9 mouse cellular contexts compared by ENCODE assay signal in genomic region chr17:27317576-27318277, GRCm38 (mm10).
A peak's percentile ranks its signal among the peaks of the same experiment; 100 is the strongest.
DNase-seq lines count a peak whose midpoint lies in the region; ATAC-seq and TF ChIP-seq lines count a peak whose summit lies in the region.
"Had no signal": no experiment of that assay in that cellular context is flagged by ENCODE, and none has a peak within 500 bp of the region (broad histone marks: within the 10 kb centered on the region; RNA-seq: fewer than 3 reads in every experiment).

No protein-coding gene starts in this region.

- H3K4me1 ChIP-seq in hindbrain, embryonic 10.5 days (replicated peaks), result peaks cover 52% of the 10 kb centered on the region
- no peaks in the 10 kb centered on the region; the same call in none of the 2 replicates for H3K4me1 ChIP-seq in hindbrain, embryonic 11.5 days (replicated peaks; ENCODE audit: control insufficient read depth, insufficient read depth, low read length)
- H3K4me1 ChIP-seq in embryonic facial prominence, embryonic 14.5 days (ENCODE audit: control insufficient read depth, insufficient read depth, low read length), result peaks cover 12% of the 10 kb centered on the region
- H3K4me1 ChIP-seq in midbrain, embryonic 14.5 days (ENCODE audit: control insufficient read depth, insufficient read depth, low read length), result peaks cover 13% of the 10 kb centered on the region
- peaks cover 6% of the 10 kb centered on the region for H3K4me1 ChIP-seq in thymus, adult 2 months (replicated peaks; ENCODE audit: control insufficient read depth, insufficient read depth, low read length)

- H3K36me3 ChIP-seq in hindbrain, embryonic 10.5 days, result no peaks in the 10 kb centered on the region
- H3K36me3 ChIP-seq in hindbrain, embryonic 11.5 days (ENCODE audit: control insufficient read depth, insufficient read depth, low read length), result no peaks in the 10 kb centered on the region
- no peaks in the 10 kb centered on the region for H3K36me3 ChIP-seq in embryonic facial prominence, embryonic 14.5 days (ENCODE audit: control insufficient read depth, insufficient read depth, low read length)
- H3K36me3 ChIP-seq in midbrain, embryonic 14.5 days (ENCODE audit: control insufficient read depth, insufficient read depth, low read length), result no peaks in the 10 kb centered on the region
- no peaks in the 10 kb centered on the region for H3K36me3 ChIP-seq in thymus, adult 2 months (ENCODE audit: control insufficient read depth, insufficient read depth, low read length)
- H3K36me3 ChIP-seq: G1E had no signal

- no peak for TF ChIP-seq CTCF in thymus, adult 2 months (IDR thresholded peaks at IDR 0.05; ENCODE audit: borderline replicate concordance, control insufficient read depth, extremely low read depth, insufficient read depth, low read length, poor library complexity)

- no peak for DNase-seq in hindbrain, embryonic 10.5 days (ENCODE audit: low spot score)
- DNase-seq in hindbrain, embryonic 11.5 days (ENCODE audit: low spot score), result no peak
- DNase-seq in embryonic facial prominence, embryonic 14.5 days (ENCODE audit: low spot score), result peak; percentile 70
- peak; percentile 77 for DNase-seq in heart, postnatal 4 days
- DNase-seq in layer of hippocampus, adult 8-10 months (ENCODE audit: low spot score in 2 of 2), result peak; percentile 54 to 58
- DNase-seq in midbrain, embryonic 14.5 days, result peak; percentile 73
- DNase-seq in thymus, adult 2 months, result no peak
- no peak for DNase-seq in thymus, postnatal 14 days

- no peak overlapping the region for H3K4me2 ChIP-seq in hindbrain, embryonic 11.5 days (replicated peaks; ENCODE audit: low read depth, low read length)
- no peak overlapping the region for H3K4me2 ChIP-seq in embryonic facial prominence, embryonic 14.5 days (ENCODE audit: low read depth, low read length)
- H3K4me2 ChIP-seq in midbrain, embryonic 14.5 days (ENCODE audit: low read length), result no peak overlapping the region

- no peak overlapping the region; the same call in 1 of the 2 replicates for H3K9ac ChIP-seq in hindbrain, embryonic 11.5 days (ENCODE audit: low read depth, low read length)
- H3K9ac ChIP-seq in embryonic facial prominence, embryonic 14.5 days (ENCODE audit: low read depth, low read length), result no peak overlapping the region
- no peak overlapping the region for H3K9ac ChIP-seq in midbrain, embryonic 14.5 days (replicated peaks; ENCODE audit: low read length)

- no peak for ATAC-seq in hindbrain, embryonic 11.5 days (ENCODE audit: low FRiP score)
- 0 out of 2 replicates have a peak, but pooled peaks have one; percentile 26 for ATAC-seq in embryonic facial prominence, embryonic 14.5 days (ENCODE audit: low read depth)
- no peak; the same call in 1 of the 2 replicates for ATAC-seq in midbrain, embryonic 14.5 days (ENCODE audit: low FRiP score, low TSS enrichment)

- 0 out of 2 replicates have a peak overlapping the region, but pooled peaks have one; percentile 36 for H3K27ac ChIP-seq in hindbrain, embryonic 10.5 days
- H3K27ac ChIP-seq in hindbrain, embryonic 11.5 days (ENCODE audit: low read depth, low read length), result no peak overlapping the region
- H3K27ac ChIP-seq in embryonic facial prominence, embryonic 14.5 days (replicated peaks; ENCODE audit: low read depth, low read length), result no peak overlapping the region
- no peak overlapping the region for H3K27ac ChIP-seq in midbrain, embryonic 14.5 days (replicated peaks; ENCODE audit: low read depth, low read length)
- H3K27ac ChIP-seq in thymus, adult 2 months (ENCODE audit: control insufficient read depth, insufficient read depth, low read length), result no peak overlapping the region

- TF ChIP-seq POLR2A in thymus, adult 2 months (IDR thresholded peaks at IDR 0.05; ENCODE audit: control insufficient read depth, extremely low read depth, insufficient read depth, low read length, poor library complexity), result no peak

- no peaks in the 10 kb centered on the region for H3K9me3 ChIP-seq in hindbrain, embryonic 10.5 days
- H3K9me3 ChIP-seq in hindbrain, embryonic 11.5 days (ENCODE audit: control insufficient read depth, low read length), result no peaks in the 10 kb centered on the region
- H3K9me3 ChIP-seq in embryonic facial prominence, embryonic 14.5 days (ENCODE audit: control insufficient read depth, low read length), result no peaks in the 10 kb centered on the region
- H3K9me3 ChIP-seq in midbrain, embryonic 14.5 days (ENCODE audit: control insufficient read depth, low read length), result no peaks in the 10 kb centered on the region

- 65% methylated on average over 14 of the region's 14 CpGs for WGBS in hindbrain, embryonic 10.5 days
- 67% methylated on average over 12 of the region's 14 CpGs for whole genome bisulfite sequencing in hindbrain, embryonic 11.5 days
- WGBS in embryonic facial prominence, embryonic 14.5 days, result 56% methylated on average over 14 of the region's 14 CpGs
- WGBS in midbrain, embryonic 14.5 days, result 44% methylated on average over 14 of the region's 14 CpGs
- WGBS in thymus, adult 2 months, result 65% methylated on average over 14 of the region's 14 CpGs

- peaks cover 9% of the 10 kb centered on the region; the same call in 1 of the 2 replicates for H3K27me3 ChIP-seq in hindbrain, embryonic 10.5 days (ENCODE audit: insufficient read depth, poor library complexity, severe bottlenecking)
- H3K27me3 ChIP-seq in hindbrain, embryonic 11.5 days (ENCODE audit: control insufficient read depth, insufficient read depth, low read length), result no peaks in the 10 kb centered on the region
- no peaks in the 10 kb centered on the region for H3K27me3 ChIP-seq in embryonic facial prominence, embryonic 14.5 days (replicated peaks; ENCODE audit: control insufficient read depth, insufficient read depth, low read length)
- no peaks in the 10 kb centered on the region for H3K27me3 ChIP-seq in midbrain, embryonic 14.5 days (ENCODE audit: control insufficient read depth, insufficient read depth, low read length)
- no peaks in the 10 kb centered on the region for H3K27me3 ChIP-seq in thymus, adult 2 months (ENCODE audit: control insufficient read depth, insufficient read depth, low read length)

- no peak overlapping the region for H3K4me3 ChIP-seq in hindbrain, embryonic 10.5 days
- H3K4me3 ChIP-seq in hindbrain, embryonic 11.5 days (ENCODE audit: low read depth, low read length), result no peak overlapping the region
- H3K4me3 ChIP-seq in embryonic facial prominence, embryonic 14.5 days (ENCODE audit: low read depth, low read length), result no peak overlapping the region
- H3K4me3 ChIP-seq in midbrain, embryonic 14.5 days (replicated peaks; ENCODE audit: low read depth, low read length), result no peak overlapping the region
- H3K4me3 ChIP-seq in thymus, adult 2 months (ENCODE audit: control insufficient read depth, insufficient read depth, low read length), result no peak overlapping the region

Comparison
In these comparisons a context has a peak if more than half of its experiments do, and no peak if none do; other contexts are left out.
1. DNase-seq: peak in embryonic facial prominence, embryonic 14.5 days (single experiment), heart, postnatal 4 days (single experiment), layer of hippocampus, adult 8-10 months (2 of 2) and midbrain, embryonic 14.5 days (single experiment); none in hindbrain, embryonic 10.5 days (single experiment), hindbrain, embryonic 11.5 days (single experiment), thymus, adult 2 months (single experiment) and thymus, postnatal 14 days (single experiment).